Mouse (Mus musculus) limb, embryonic 10.5 days (tissue): ENCODE measurements around the gene Cpeb1. TPM values are rescaled to one million over a fixed set of nuclear protein-coding genes. Genes with fewer than 3 reads are reported as not detected.
"Not testable (repeated sequence)": the region's sequence is repeated elsewhere in the genome, so short reads cannot be mapped to it uniquely, and the experiment has no call there.

Source experiments
- DNase-seq: peaks from one replicate; pipeline ENCODE4 v3.0.0-alpha.2; 2017; ENCODE audit warnings: low spot score
- H3K27ac ChIP-seq: fragments of 300-500 bp; sonication (generic); 2 replicates; pipeline ENCODE4 v1.5.1; 2016; ENCODE audit warnings: mild to moderate bottlenecking
- H3K27me3 ChIP-seq: fragments of 300-500 bp; sonication (generic); 2 replicates; pipeline ENCODE4 v1.6.1; 2016; ENCODE audit warnings: low read depth, mild to moderate bottlenecking; ENCODE audit not compliant: poor library complexity, severe bottlenecking
- H3K36me3 ChIP-seq: fragments of 300-500 bp; sonication (generic); 2 replicates; pipeline ENCODE4 v1.6.1; 2016; ENCODE audit warnings: mild to moderate bottlenecking, moderate library complexity
- H3K4me1 ChIP-seq: fragments of 300-500 bp; sonication (generic); 2 replicates; pipeline ENCODE4 v1.6.1; 2016
- H3K4me3 ChIP-seq: fragments of 300-500 bp; sonication (generic); 2 replicates; pipeline ENCODE4 v1.5.1; 2016; ENCODE audit warnings: mild to moderate bottlenecking, moderate library complexity
- H3K9me3 ChIP-seq: fragments of 300-500 bp; sonication (generic); replicated peaks from 2 replicates; pipeline ENCODE4 v1.6.1; 2016; ENCODE audit warnings: mild to moderate bottlenecking
- WGBS: fragments of 180-500 bp; shearing (Covaris S2); methylation state at CpG from one replicate; pipeline ENCODE4 v1.1.7; 2016; 5-methylcytosine and 5-hydroxymethylcytosine counted together
- polyA plus RNA-seq: library from polyadenylated mRNA; unstranded; fragments of >200 nt; fragmentation: Nextera tagmentation; extraction: Ambion mirVana; gene quantifications from 2 replicates; pipeline ENCODE4 v1.2.1, GENCODE M21; 2016

Gene Cpeb1
- polyA plus RNA-seq, result 0.08 TPM in 1 of 2 replicates, not detected in the other

DNA sequence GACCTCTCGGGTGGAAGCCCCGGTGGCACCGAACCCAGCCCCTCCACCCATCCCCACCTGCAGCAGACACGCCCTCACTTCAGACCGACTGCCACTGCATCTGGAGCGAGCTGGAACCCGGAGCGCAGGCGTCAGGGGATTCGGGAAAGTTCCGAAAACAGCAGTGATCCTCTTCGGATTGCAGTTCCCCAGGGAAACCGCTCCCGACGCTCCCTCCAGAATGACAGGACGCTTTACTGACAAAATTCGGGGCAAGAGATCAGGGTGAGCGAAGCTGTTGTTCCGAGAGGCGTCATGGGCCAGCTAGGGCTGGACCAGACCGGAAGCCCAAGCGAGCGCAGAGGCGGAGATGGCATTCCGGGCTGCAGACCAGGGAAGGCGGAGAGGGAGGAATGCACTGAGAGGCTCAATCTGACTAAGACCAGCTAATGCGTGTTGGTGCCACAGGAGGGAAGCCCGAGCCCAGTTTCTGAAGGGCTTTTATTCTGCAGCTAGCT, at the start of gene Cpeb1:
Gene Cpeb1 (minus strand): TSS at position 311 of the 497 bp plus-strand sequence.
- Histone ChIP-seq H3K27ac (peak within 1 kb of the TSS; percentile 53), H3K9me3 (no peaks in the 10 kb centered on the region), H3K4me1 (peaks cover 27% of the 10 kb centered on the region), H3K36me3 (no peaks in the 10 kb centered on the region), H3K4me3 (peak within 1 kb of the TSS; percentile 55), H3K27me3 (peaks cover 93% of the 10 kb centered on the region)
- WGBS, result 1% methylated on average over 28 of the region's 28 CpGs
- DNase-seq, result peak; percentile 48

DNA sequence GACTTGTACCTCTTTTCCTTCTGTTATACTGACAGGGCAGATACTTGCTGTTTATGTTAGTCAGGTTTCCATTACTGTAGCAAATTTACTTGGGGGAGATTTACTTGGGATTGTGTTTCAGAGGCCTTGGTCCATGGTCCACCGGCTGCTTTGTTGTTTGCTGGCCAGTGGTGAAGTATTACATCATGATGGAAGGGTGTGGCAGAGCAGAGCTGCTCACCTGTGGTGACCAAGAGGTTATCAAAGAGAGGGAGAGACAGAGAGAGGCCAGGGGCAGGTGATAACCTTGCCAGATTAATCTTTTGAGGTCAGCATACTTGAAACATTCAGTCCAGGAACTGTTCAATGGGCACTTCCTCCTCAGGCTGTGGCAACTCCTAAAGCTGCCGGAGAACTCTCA, 45.8 kb upstream of the Cpeb1 start:
- 83% methylated on average over 2 of the region's 2 CpGs for WGBS
- H3K9me3 ChIP-seq, result no peaks in the 10 kb centered on the region
- no peaks in the 10 kb centered on the region for H3K36me3 ChIP-seq
- 0 out of 2 replicates have a peak, but pooled peaks cover 4% of the 10 kb centered on the region for H3K27me3 ChIP-seq
- DNase-seq, result no peak
- H3K4me1 ChIP-seq, result no peaks in the 10 kb centered on the region
- H3K27ac ChIP-seq, result no peak overlapping the region
- H3K4me3 ChIP-seq, result no peak overlapping the region

DNA sequence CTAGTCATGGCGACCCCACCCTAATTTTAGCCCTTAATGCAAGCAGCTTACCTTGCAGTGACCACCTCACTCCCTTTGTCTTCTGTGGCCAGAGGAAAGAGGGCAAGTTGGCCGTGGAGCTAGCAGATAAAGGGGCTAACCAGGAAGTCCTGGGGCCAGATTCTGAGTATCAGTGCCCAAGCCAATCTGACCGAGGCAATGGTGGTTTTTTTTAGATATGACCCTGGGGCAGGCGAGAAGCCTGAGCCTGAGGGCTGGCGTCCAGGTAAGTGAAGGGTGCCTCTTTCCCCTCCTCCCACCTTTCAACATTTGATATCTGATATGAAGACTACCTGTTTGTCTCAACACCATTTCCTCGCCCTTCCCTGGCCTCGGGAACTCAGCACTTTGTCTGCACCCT, 42.9 kb upstream of the Cpeb1 start, which contains the start of gene BC048679:
Gene BC048679 (minus strand): TSS at position 101 of the 400 bp plus-strand sequence.
- Histone ChIP-seq H3K4me1 (peaks cover 8% of the 10 kb centered on the region), H3K36me3 (no peaks in the 10 kb centered on the region), H3K4me3 (no peak within 1 kb of the TSS), H3K9me3 (no peaks in the 10 kb centered on the region), H3K27ac (no peak within 1 kb of the TSS), H3K27me3 (peaks cover 32% of the 10 kb centered on the region)
- DNase-seq, result no peak
- WGBS, result 72% methylated on average over 7 of the region's 7 CpGs

DNA sequence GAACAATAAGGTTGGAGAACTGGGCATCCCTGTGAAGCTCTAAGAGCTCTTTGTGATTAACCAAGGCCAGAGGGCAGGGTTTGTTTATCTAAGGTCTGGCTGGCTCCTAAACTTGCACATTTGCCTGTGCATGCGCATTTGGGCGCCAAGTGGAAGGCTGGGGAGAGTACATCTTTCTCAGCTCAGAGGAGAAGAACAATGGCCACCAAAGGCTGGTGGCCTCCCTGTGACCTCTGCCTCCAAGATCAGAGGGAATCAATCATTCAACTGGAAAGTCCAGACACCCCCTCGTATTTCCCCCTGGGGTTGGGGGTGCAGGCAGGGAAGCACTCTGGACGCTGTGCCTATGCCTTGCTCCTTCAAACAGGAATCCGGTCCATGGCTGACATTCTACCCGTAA, 41.9 kb upstream of the Cpeb1 start:
- Histone ChIP-seq H3K4me1 (peaks cover 11% of the 10 kb centered on the region), H3K4me3 (no peak overlapping the region), H3K36me3 (no peaks in the 10 kb centered on the region), H3K9me3 (no peaks in the 10 kb centered on the region), H3K27ac (no peak overlapping the region), H3K27me3 (peaks cover 43% of the 10 kb centered on the region)
- WGBS, result 41% methylated on average over 6 of the region's 6 CpGs
- no peak for DNase-seq

DNA sequence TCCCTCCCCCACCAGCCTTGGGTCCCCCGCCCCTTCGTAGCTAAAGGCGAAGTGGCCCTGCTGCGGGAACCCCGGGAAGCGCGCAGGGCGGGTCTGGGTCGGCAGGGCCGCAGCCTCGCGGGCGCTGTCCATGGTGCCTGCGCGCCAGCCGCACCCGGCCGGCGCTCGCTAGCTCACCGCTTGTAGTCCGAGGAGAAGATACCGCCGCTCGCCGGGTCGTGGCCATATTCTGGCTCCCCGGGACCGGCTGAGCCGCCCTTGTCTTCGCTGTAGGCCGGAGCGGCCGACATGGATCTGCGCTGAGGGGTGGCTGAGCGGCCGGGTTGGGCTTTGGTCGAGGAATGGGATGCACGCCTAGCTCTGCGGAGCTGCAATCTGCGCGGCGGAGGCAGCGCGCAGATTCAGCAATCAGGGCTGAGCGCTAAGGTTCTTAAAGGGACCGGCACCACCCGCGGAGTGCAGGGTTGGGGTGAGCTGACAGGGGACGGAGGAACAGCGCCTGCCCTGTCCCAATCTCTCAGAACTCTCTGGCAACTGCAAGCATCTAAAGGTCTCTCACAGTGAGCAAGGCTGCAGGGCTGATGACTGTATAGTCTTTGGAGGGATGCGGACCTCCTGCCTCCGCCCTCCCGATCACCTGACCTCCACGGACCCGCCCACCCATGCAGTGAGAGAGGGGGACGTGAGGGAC, 38.2 kb upstream of the Cpeb1 start, which contains the start of gene Ap3b2:
Gene Ap3b2 (minus strand): TSS at position 595 of the 691 bp plus-strand sequence.
- H3K4me3 ChIP-seq, result peak within 1 kb of the TSS; percentile 66
- peaks cover 50% of the 10 kb centered on the region for H3K27me3 ChIP-seq
- DNase-seq, result peak; percentile 87
- WGBS, result under 1% methylated on average over 57 of the region's 57 CpGs
- H3K9me3 ChIP-seq, result no peaks in the 10 kb centered on the region
- no peak within 1 kb of the TSS for H3K27ac ChIP-seq
- H3K4me1 ChIP-seq, result peaks cover 20% of the 10 kb centered on the region
- no peaks in the 10 kb centered on the region for H3K36me3 ChIP-seq

DNA sequence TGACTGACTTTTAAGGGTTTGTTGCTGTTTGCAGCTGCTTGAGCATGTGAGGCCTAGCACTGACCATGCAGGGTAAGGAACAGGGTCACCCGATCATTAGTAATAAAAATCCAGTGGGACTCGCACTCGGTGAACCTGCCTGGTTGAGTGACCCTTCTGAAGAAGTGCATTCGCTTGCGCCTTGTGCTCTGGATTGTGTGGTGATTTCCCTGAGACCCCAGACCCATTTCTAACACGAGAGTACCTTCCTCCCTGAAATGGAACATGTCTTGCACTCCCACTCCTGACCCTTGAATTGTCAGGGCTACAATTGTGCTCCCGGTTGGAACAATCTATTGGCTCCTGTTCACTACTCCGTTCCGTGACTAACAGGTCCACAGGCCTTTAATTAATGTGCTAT, 37.4 kb upstream of the Cpeb1 start:
- Histone ChIP-seq H3K9me3 (no peaks in the 10 kb centered on the region), H3K36me3 (no peaks in the 10 kb centered on the region), H3K27me3 (peaks cover 50% of the 10 kb centered on the region), H3K4me1 (peaks cover 20% of the 10 kb centered on the region), H3K27ac (no peak overlapping the region), H3K4me3 (no peak overlapping the region)
- no peak for DNase-seq
- 52% methylated on average over 9 of the region's 9 CpGs for WGBS

DNA sequence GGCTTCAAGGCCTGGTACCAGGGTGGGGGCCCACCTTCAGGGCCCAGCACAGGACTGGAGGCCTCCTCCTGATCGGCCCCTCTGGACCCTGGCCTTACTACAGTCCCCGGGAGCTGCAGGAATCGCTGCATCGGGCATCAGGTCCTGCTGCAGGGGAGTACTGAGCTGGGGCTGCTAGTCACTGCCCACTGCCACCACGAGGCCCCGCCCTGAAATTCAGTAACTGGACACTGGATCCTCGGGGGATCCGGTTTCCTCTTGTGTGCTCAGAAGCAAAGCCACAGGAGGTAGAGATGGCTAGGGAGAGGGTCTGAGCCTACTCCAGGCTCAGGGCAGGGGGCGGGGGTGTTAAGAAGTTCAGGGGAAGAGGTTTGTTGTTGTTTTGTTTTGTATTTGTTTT, 34.4 kb upstream of the Cpeb1 start:
- Histone ChIP-seq H3K27me3 (peaks cover 32% of the 10 kb centered on the region), H3K4me3 (no peak overlapping the region), H3K27ac (no peak overlapping the region), H3K4me1 (peaks cover 20% of the 10 kb centered on the region), H3K36me3 (no peaks in the 10 kb centered on the region), H3K9me3 (no peaks in the 10 kb centered on the region)
- DNase-seq, result peak; percentile 40
- WGBS, result 10% methylated on average over 9 of the region's 9 CpGs

DNA sequence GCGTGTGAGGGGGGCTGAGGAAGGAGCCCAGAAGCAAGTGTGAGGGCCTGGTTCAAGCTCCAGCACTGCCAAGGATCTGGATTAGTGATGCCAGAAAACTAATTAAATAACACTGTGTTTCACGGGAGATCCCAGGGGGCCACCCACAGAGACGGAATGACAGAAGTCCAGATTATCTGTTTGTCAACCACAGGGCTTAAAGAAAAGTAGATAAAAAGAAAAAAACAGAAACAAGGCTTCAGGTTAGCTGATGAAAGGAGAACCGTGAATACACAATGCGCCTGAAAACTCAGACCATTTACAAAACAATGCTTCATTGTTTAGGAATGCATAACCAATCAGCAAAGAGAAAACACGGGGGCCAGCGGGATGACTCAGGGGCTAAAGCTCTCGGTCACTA, 25.5 kb upstream of the Cpeb1 start:
- WGBS, result 20% methylated on average over 8 of the region's 8 CpGs
- no peak for DNase-seq
- H3K27me3 ChIP-seq, result peaks cover 27% of the 10 kb centered on the region

DNA sequence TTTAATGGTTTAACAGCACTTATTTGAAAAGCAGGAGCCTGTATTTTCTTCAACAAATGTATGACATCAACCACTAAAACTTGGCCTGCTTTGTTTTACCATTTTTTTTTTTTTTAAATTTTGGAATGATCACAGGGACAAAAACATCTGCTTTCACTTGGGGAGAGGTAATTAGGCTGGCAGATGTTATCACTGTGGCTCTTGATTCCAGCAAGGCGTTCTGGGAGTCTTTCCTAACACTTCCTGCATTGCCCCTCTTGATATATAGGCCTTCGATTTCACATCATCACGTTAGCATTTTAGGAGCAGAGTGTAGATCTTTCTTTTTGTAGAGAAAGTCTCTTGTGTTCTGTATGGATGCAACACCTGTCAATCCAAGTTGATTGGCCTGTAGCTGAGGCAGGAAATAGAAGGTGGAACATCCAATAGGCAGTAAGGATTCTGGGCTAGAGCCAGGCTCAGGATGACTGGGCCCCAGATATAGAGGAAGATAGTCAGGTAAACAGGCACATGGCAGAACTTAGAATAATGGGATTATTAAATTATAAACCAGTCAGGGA, 24.3 kb upstream of the Cpeb1 start:
- no peaks in the 10 kb centered on the region for H3K36me3 ChIP-seq
- DNase-seq, result no peak
- H3K27ac ChIP-seq, result no peak overlapping the region
- H3K4me1 ChIP-seq, result peaks cover 25% of the 10 kb centered on the region
- peaks cover 37% of the 10 kb centered on the region for H3K27me3 ChIP-seq
- WGBS, result 18% methylated on average over 3 of the region's 3 CpGs
- H3K9me3 ChIP-seq, result no peaks in the 10 kb centered on the region
- no peak overlapping the region for H3K4me3 ChIP-seq

More for the DNA sequence above, 25.5 kb upstream of the Cpeb1 start:
- Histone ChIP-seq H3K36me3 (no peaks in the 10 kb centered on the region), H3K9me3 (no peaks in the 10 kb centered on the region), H3K4me3 (no peak overlapping the region), H3K4me1 (peaks cover 25% of the 10 kb centered on the region), H3K27ac (no peak overlapping the region)

DNA sequence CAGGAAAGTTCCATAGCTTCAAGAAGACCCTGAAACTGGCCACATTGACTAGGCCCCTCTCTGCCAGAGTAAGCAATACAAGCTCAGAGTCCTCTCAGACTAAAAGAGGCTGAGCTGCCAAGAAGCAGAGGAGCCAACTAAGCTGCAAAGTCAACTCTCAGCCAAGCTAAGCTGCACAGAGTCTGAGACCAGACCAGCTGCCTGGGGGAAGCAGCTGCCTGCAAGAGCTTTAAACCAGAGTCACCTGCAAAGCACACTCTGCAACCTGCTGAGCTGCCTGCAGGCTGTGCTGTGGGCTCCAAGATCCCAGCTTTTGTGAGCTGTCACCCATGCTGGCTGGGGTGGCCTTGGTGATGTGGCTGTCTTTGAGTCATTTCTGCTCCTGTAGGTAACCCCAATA, 23.0 kb upstream of the Cpeb1 start:
- H3K9me3 ChIP-seq, DNase-seq, H3K27ac ChIP-seq, H3K4me3 ChIP-seq, H3K36me3 ChIP-seq: not testable (repeated sequence)
- Histone ChIP-seq H3K27me3 (peaks cover 37% of the 10 kb centered on the region), H3K4me1 (peaks cover 25% of the 10 kb centered on the region)

DNA sequence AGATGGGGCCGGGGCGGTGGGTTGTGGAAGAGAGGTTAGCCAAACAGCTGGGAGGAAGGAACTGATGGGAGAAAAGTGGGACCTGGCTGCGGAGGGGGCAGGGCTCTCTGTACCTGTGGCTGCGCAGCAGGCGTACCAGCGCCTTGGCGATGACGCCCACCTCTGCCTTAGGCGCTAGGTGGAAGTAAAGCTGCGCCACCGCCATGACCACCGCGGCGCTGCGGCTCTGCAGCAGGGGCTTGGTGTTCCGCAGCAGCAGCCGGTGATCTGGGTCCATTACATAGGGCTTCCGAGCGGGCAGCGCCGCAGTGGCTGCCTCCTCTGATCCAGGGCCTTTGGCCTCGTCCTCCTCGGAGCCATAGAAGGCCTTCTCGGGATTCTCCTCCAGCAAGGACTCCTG, 21.6 kb upstream of the Cpeb1 start:
- Histone ChIP-seq H3K27me3 (peaks cover 37% of the 10 kb centered on the region), H3K36me3 (no peaks in the 10 kb centered on the region), H3K4me1 (peaks cover 25% of the 10 kb centered on the region), H3K9me3 (no peaks in the 10 kb centered on the region), H3K27ac (no peak overlapping the region), H3K4me3 (peak overlapping the region; percentile 35)
- peak; percentile 53 for DNase-seq
- 4% methylated on average over 24 of the region's 24 CpGs for WGBS

DNA sequence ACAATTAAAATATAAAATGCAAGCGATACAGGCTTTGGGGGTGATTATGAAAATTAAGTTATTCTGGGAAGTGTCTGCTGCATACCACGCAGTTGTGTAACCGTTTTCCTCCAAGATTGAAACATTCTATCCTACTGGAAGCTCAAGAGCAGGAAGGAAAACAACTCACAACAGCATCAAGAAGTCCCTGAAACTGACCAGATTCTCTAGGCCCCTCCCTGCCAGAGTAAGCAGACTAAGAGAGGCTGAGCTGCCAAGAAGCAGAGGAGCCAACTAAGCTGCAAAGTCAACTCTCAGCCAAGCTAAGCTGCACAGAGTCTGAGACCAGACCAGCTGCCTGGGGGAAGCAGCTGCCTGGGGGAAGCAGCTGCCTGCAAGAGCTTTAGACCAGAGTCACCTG, 20.0 kb upstream of the Cpeb1 start:
- peaks cover 19% of the 10 kb centered on the region for H3K4me1 ChIP-seq
- H3K4me3 ChIP-seq, result no peak overlapping the region
- no peaks in the 10 kb centered on the region for H3K36me3 ChIP-seq
- 76% methylated on average over 3 of the region's 3 CpGs for WGBS
- DNase-seq, result no peak
- H3K27ac ChIP-seq, result no peak overlapping the region
- no peaks in the 10 kb centered on the region for H3K9me3 ChIP-seq
- peaks cover 37% of the 10 kb centered on the region for H3K27me3 ChIP-seq

DNA sequence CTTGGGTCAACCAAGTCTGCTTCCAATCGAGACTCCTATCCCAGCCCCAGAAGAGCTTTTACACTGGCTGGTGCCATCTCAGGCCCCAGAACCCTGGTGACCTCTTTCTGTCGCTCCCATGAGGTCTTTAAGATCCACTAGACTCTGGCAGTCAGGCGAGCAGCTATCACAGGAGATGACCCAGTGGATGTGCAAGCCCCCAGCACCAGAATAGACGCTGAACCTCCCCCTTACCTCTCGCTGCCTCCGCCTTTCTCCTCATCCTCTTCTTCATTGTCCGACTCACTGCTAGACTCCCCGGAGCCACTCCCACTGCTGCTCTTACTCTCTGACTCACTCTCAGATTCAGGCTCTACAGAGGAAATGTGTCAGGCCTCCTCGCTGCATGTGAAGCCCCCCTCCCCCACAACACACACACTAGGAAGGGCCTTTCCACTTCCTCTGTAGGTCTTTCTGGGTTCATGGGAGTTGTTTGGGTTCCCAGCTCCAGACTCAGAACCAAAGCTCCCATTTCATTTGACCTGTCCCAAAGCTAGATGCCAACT, 9.7 kb upstream of the Cpeb1 start:
- H3K9me3 ChIP-seq, result no peaks in the 10 kb centered on the region
- H3K27ac ChIP-seq, result no peak overlapping the region
- peak; percentile 8 for DNase-seq
- no peaks in the 10 kb centered on the region for H3K4me1 ChIP-seq
- no peak overlapping the region for H3K4me3 ChIP-seq
- 81% methylated on average over 9 of the region's 9 CpGs for WGBS
- no peaks in the 10 kb centered on the region for H3K36me3 ChIP-seq
- H3K27me3 ChIP-seq, result peaks cover 12% of the 10 kb centered on the region; the same call in 1 of the 2 replicates
